In genomic region chr2:116010061-116010460, GRCm38 (mm10) we compare ENCODE assay signal across 15 mouse cellular contexts. TPM values are rescaled to one million over a fixed set of nuclear protein-coding genes. Genes with fewer than 3 reads are reported as not detected.
DNase-seq lines count a peak whose midpoint lies in the region; ATAC-seq lines count a peak whose summit lies in the region.
"Had no signal": no experiment of that assay in that cellular context is flagged by ENCODE, and none has a peak within 500 bp of the region (broad histone marks: within the 10 kb centered on the region; RNA-seq: fewer than 3 reads in every experiment).

No protein-coding gene starts in this region.

- H3K4me3 ChIP-seq in heart, embryonic 16.5 days (ENCODE audit: low read length) = no peak overlapping the region
- no peak overlapping the region for H3K4me3 ChIP-seq in midbrain, embryonic 11.5 days (ENCODE audit: low read depth, low read length)
- H3K4me3 ChIP-seq in midbrain, embryonic 16.5 days (ENCODE audit: low read depth, low read length) = no peak overlapping the region
- H3K4me3 ChIP-seq in neural tube, embryonic 13.5 days = no peak overlapping the region
- H3K4me3 ChIP-seq: intestine, embryonic 15.5 days had no signal

- no peak overlapping the region for H3K4me2 ChIP-seq in heart, embryonic 16.5 days (ENCODE audit: low read depth, low read length)
- no peak overlapping the region for H3K4me2 ChIP-seq in midbrain, embryonic 11.5 days
- no peak overlapping the region for H3K4me2 ChIP-seq in midbrain, embryonic 16.5 days (ENCODE audit: low read length)
- H3K4me2 ChIP-seq in neural tube, embryonic 13.5 days = no peak overlapping the region; the same call in 1 of the 2 replicates

- H3K27ac ChIP-seq in heart, embryonic 16.5 days (ENCODE audit: low read length) = 0 out of 2 replicates have a peak overlapping the region, but pooled peaks have one; percentile 36
- H3K27ac ChIP-seq in midbrain, embryonic 11.5 days (ENCODE audit: low read depth, low read length) = peak overlapping the region; percentile 78; the same call in 1 of the 2 replicates
- no peak overlapping the region for H3K27ac ChIP-seq in midbrain, embryonic 16.5 days (ENCODE audit: low read length)
- peak overlapping the region; percentile 79; the same call in 1 of the 2 replicates for H3K27ac ChIP-seq in neural tube, embryonic 13.5 days (replicated peaks)
- H3K27ac ChIP-seq: intestine, embryonic 15.5 days; macrophage had no signal

- no peaks in the 10 kb centered on the region for H3K36me3 ChIP-seq in heart, embryonic 16.5 days (ENCODE audit: control insufficient read depth, insufficient read depth)
- no peaks in the 10 kb centered on the region for H3K36me3 ChIP-seq in midbrain, embryonic 11.5 days (ENCODE audit: control insufficient read depth, insufficient read depth, low read length)
- H3K36me3 ChIP-seq in midbrain, embryonic 16.5 days (ENCODE audit: control insufficient read depth, insufficient read depth, low read length) = no peaks in the 10 kb centered on the region
- H3K36me3 ChIP-seq in neural tube, embryonic 13.5 days = no peaks in the 10 kb centered on the region
- H3K36me3 ChIP-seq: intestine, embryonic 15.5 days had no signal

- no peaks in the 10 kb centered on the region for H3K9me3 ChIP-seq in heart, embryonic 16.5 days (replicated peaks; ENCODE audit: control insufficient read depth, low read length)
- H3K9me3 ChIP-seq in midbrain, embryonic 11.5 days (ENCODE audit: control insufficient read depth, low read length) = no peaks in the 10 kb centered on the region
- no peaks in the 10 kb centered on the region for H3K9me3 ChIP-seq in midbrain, embryonic 16.5 days (replicated peaks; ENCODE audit: control insufficient read depth, low read length, poor library complexity, severe bottlenecking)
- H3K9me3 ChIP-seq in neural tube, embryonic 13.5 days = no peaks in the 10 kb centered on the region
- H3K9me3 ChIP-seq: intestine, embryonic 15.5 days had no signal

- no peak overlapping the region for H3K9ac ChIP-seq in heart, embryonic 16.5 days (ENCODE audit: low read length)
- no peak overlapping the region for H3K9ac ChIP-seq in midbrain, embryonic 11.5 days (ENCODE audit: low read length)
- H3K9ac ChIP-seq in midbrain, embryonic 16.5 days (ENCODE audit: low read depth, low read length) = no peak overlapping the region
- H3K9ac ChIP-seq in neural tube, embryonic 13.5 days = no peak overlapping the region
- H3K9ac ChIP-seq: intestine, embryonic 15.5 days had no signal

- ATAC-seq in heart, embryonic 16.5 days (replicated peaks; ENCODE audit: extremely low read depth, insufficient read depth, low FRiP score) = no peak
- ATAC-seq in midbrain, embryonic 11.5 days (ENCODE audit: low FRiP score) = no peak
- no peak for ATAC-seq in midbrain, embryonic 16.5 days
- ATAC-seq in neural tube, embryonic 13.5 days (ENCODE audit: low read depth) = no peak
- ATAC-seq: intestine, embryonic 15.5 days; liver, postnatal 0 days had no signal

- H3K27me3 ChIP-seq in heart, embryonic 16.5 days (ENCODE audit: control insufficient read depth, insufficient read depth, low read length) = no peaks in the 10 kb centered on the region
- H3K27me3 ChIP-seq in midbrain, embryonic 11.5 days (ENCODE audit: control insufficient read depth, insufficient read depth, low read length) = peaks cover 10% of the 10 kb centered on the region
- peaks cover 2% of the 10 kb centered on the region; the same call in 1 of the 2 replicates for H3K27me3 ChIP-seq in midbrain, embryonic 16.5 days (ENCODE audit: control insufficient read depth, insufficient read depth, low read depth, low read length)
- no peaks in the 10 kb centered on the region for H3K27me3 ChIP-seq in neural tube, embryonic 13.5 days
- H3K27me3 ChIP-seq: intestine, embryonic 15.5 days had no signal

- DNase-seq in embryo, embryonic 9.5 days (ENCODE audit: extremely low spot score) = peak; percentile 37
- DNase-seq in embryo, embryonic 11 days = no peak
- no peak for DNase-seq in heart, adult 11 months
- DNase-seq in midbrain, embryonic 11.5 days (ENCODE audit: low spot score, missing footprints) = peak; percentile 90
- no peak for DNase-seq in gastrocnemius, postnatal 4 days (ENCODE audit: low spot score in 2 of 2)
- DNase-seq: adrenal gland, postnatal 25 days; cerebellum, adult 9-10 months; kidney, postnatal 14 days; layer of hippocampus, adult 9-11 months; liver, postnatal 0 days had no signal

- H3K4me1 ChIP-seq in heart, embryonic 16.5 days (ENCODE audit: control insufficient read depth, insufficient read depth, low read length) = peaks cover 11% of the 10 kb centered on the region
- peaks cover 30% of the 10 kb centered on the region for H3K4me1 ChIP-seq in midbrain, embryonic 11.5 days (ENCODE audit: control insufficient read depth, insufficient read depth, low read length)
- H3K4me1 ChIP-seq in midbrain, embryonic 16.5 days (ENCODE audit: control insufficient read depth, insufficient read depth, low read length) = peaks cover 15% of the 10 kb centered on the region
- peaks cover 39% of the 10 kb centered on the region for H3K4me1 ChIP-seq in neural tube, embryonic 13.5 days (replicated peaks)

- WGBS in heart, embryonic 16.5 days = 88% methylated on average over 3 of the region's 3 CpGs
- 64% methylated on average over 3 of the region's 3 CpGs for WGBS in midbrain, embryonic 11.5 days
- WGBS in midbrain, embryonic 16.5 days = 70% methylated on average over 3 of the region's 3 CpGs
- 45% methylated on average over 3 of the region's 3 CpGs for WGBS in neural tube, embryonic 13.5 days

RNA-seq across cellular contexts. Expression of gene Meis2, which starts 55.6 kb away (rescaled TPM):
- 22.1 and 22.6 TPM in 2 replicates for polyA plus RNA-seq in heart, embryonic 16.5 days (2015; fragmentation: Nextera tagmentation; extraction: Ambion mirVana)
- 52.2 and 56.5 TPM in 2 replicates for polyA plus RNA-seq in midbrain, embryonic 11.5 days (2014; fragmentation: Nextera tagmentation; extraction: Ambion mirVana)
- 62.5 and 70.2 TPM in 2 replicates for polyA plus RNA-seq in midbrain, embryonic 16.5 days (2015; fragmentation: Nextera tagmentation; extraction: Ambion mirVana)
- 92.0 and 98.7 TPM in 2 replicates for polyA plus RNA-seq in neural tube, embryonic 13.5 days (2015; fragmentation: Nextera tagmentation; extraction: Ambion mirVana)
- total RNA-seq in gastrocnemius, postnatal 4 days (2021) = 1 to 10 TPM; 5.1 to 6.7 TPM
- polyA plus RNA-seq: macrophage had no signal

Comparison
In these comparisons a context has a peak if more than half of its experiments do, and no peak if none do; other contexts are left out.
1. DNase-seq: peak in embryo, embryonic 9.5 days (single experiment) and midbrain, embryonic 11.5 days (single experiment); none in embryo, embryonic 11 days (single experiment), heart, adult 11 months (single experiment) and gastrocnemius, postnatal 4 days (0 of 2).